Mouse (Mus musculus) cerebellum, adult 2 months (tissue): Measurements from ENCODE around the gene Hivep2. TPM values are rescaled to one million over a fixed set of nuclear protein-coding genes. Genes with fewer than 3 reads are reported as not detected.

Experiments used
- DNase-seq, 2 experiments: peaks; one replicate each; pipeline ENCODE4 v3.0.0; 2021
- H3K27ac ChIP-seq: fragments of 200-500 bp; 2 replicates; pipeline ENCODE4 v1.5.1; 2012; ENCODE audit warnings: low read length, control low read depth, inconsistent platforms; ENCODE audit not compliant: insufficient read depth
- H3K27me3 ChIP-seq: fragments of 200-500 bp; 2 replicates; pipeline ENCODE4 v1.6.1; 2012; ENCODE audit warnings: inconsistent platforms, mild to moderate bottlenecking, low read length, moderate library complexity; ENCODE audit not compliant: control insufficient read depth, insufficient read depth
- H3K4me1 ChIP-seq: fragments of 200-500 bp; 2 replicates; pipeline ENCODE4 v1.6.1; 2011; ENCODE audit warnings: low read length; ENCODE audit not compliant: control insufficient read depth, insufficient read depth
- H3K4me3 ChIP-seq: fragments of 200-500 bp; replicated peaks from 2 replicates; pipeline ENCODE3; 2011; ENCODE audit warnings: mild to moderate bottlenecking, low read depth, low read length, control low read depth; ENCODE audit not compliant: insufficient read depth
- CTCF ChIP-seq: fragments of 200-500 bp; IDR thresholded peaks from 2 replicates; pipeline ENCODE4 v1.5.1; 2011; ENCODE audit warnings: low read depth, mild to moderate bottlenecking, control low read depth, low read length, moderate library complexity, borderline replicate concordance; ENCODE audit not compliant: insufficient read depth
- POLR2A ChIP-seq: fragments of 200-500 bp; IDR thresholded peaks from 2 replicates; pipeline ENCODE4 v1.6.1; 2011; ENCODE audit warnings: low read length, control low read depth, borderline replicate concordance; ENCODE audit not compliant: insufficient read depth
- WGBS: fragments of 180-500 bp; shearing (Covaris S2); methylation state at CpG from one replicate; pipeline ENCODE4 v1.1.7; 2018; 5-methylcytosine and 5-hydroxymethylcytosine counted together
- polyA plus RNA-seq: library from polyadenylated mRNA; depleted of rRNA; stranded (reverse); fragments of >200 nt; gene quantifications from 2 replicates; pipeline ENCODE4 v1.2.3, GENCODE M21; 2012

Hivep2 gene
- polyA plus RNA-seq, 1 experiment: 55.2 TPM

- TF ChIP-seq POLR2A (no peak), CTCF (no peak)
- peaks cover 23% of the 10 kb centered on the region; the same call in 1 of the 2 replicates for H3K4me1 ChIP-seq
- 6% methylated on average over 12 of the region's 12 CpGs for WGBS
- peak overlapping the region; percentile 52 for H3K27ac ChIP-seq
- H3K4me3 ChIP-seq: peak overlapping the region; percentile 44
- DNase-seq: peak; percentile 42 to 56
- no peaks in the 10 kb centered on the region for H3K27me3 ChIP-seq
Observed at GRCm38 (mm10) chr10:14017822-14018364, 52.0 kb downstream of the Hivep2 start.

GRCm38 (mm10) chr10:14018672-14019071, 52.8 kb downstream of the Hivep2 start:
- no peak for DNase-seq
- H3K4me3 ChIP-seq: no peak overlapping the region
- no peak for TF ChIP-seq POLR2A
- no peak for TF ChIP-seq CTCF
- peaks cover 23% of the 10 kb centered on the region; the same call in 1 of the 2 replicates for H3K4me1 ChIP-seq
- 61% methylated on average over 7 of the region's 7 CpGs for WGBS
- H3K27ac ChIP-seq: no peak overlapping the region
- H3K27me3 ChIP-seq: no peaks in the 10 kb centered on the region

GRCm38 (mm10) chr10:14019198-14019597, 53.3 kb downstream of the Hivep2 start:
- TF ChIP-seq CTCF (no peak), POLR2A (no peak)
- DNase-seq: no peak
- Histone ChIP-seq H3K27me3 (no peaks in the 10 kb centered on the region), H3K4me3 (no peak overlapping the region), H3K27ac (no peak overlapping the region), H3K4me1 (peaks cover 23% of the 10 kb centered on the region; the same call in 1 of the 2 replicates)
- 28% methylated on average over 3 of the region's 3 CpGs for WGBS

GRCm38 (mm10) chr10:14020253-14020652, 54.4 kb downstream of the Hivep2 start:
- TF ChIP-seq POLR2A (no peak), CTCF (no peak)
- H3K4me1 ChIP-seq: peaks cover 28% of the 10 kb centered on the region
- H3K4me3 ChIP-seq: no peak overlapping the region
- 53% methylated on average over 7 of the region's 7 CpGs for WGBS
- no peak overlapping the region for H3K27ac ChIP-seq
- H3K27me3 ChIP-seq: no peaks in the 10 kb centered on the region
- DNase-seq: no peak

- H3K4me3 ChIP-seq: no peak overlapping the region
- H3K27me3 ChIP-seq: no peaks in the 10 kb centered on the region
- H3K4me1 ChIP-seq: peaks cover 11% of the 10 kb centered on the region
- TF ChIP-seq POLR2A (no peak), CTCF (no peak)
- 37% methylated on average over 7 of the region's 7 CpGs for WGBS
- no peak for DNase-seq
- H3K27ac ChIP-seq: no peak overlapping the region
Observed at GRCm38 (mm10) chr10:14024971-14025370, 59.1 kb downstream of the Hivep2 start.

- WGBS: 69% methylated on average over 1 of the region's 1 CpGs
- TF ChIP-seq CTCF (no peak), POLR2A (no peak)
- Histone ChIP-seq H3K27ac (no peak overlapping the region), H3K4me1 (peaks cover 12% of the 10 kb centered on the region), H3K27me3 (no peaks in the 10 kb centered on the region), H3K4me3 (no peak overlapping the region)
- no peak for DNase-seq
Observed at GRCm38 (mm10) chr10:14027751-14028150, 61.9 kb downstream of the Hivep2 start.

- peak in 1 of 2 experiments; percentile 70 for DNase-seq
- WGBS: 40% methylated on average over 7 of the region's 7 CpGs
- Histone ChIP-seq H3K27ac (no peak overlapping the region; the same call in 1 of the 2 replicates), H3K4me1 (peaks cover 16% of the 10 kb centered on the region), H3K27me3 (no peaks in the 10 kb centered on the region), H3K4me3 (no peak overlapping the region)
- no peak for TF ChIP-seq POLR2A
- TF ChIP-seq CTCF: no peak
Observed at GRCm38 (mm10) chr10:14028956-14029355, 63.1 kb downstream of the Hivep2 start.

GRCm38 (mm10) chr10:14030458-14031035, 64.7 kb downstream of the Hivep2 start:
- Histone ChIP-seq H3K4me3 (no peak overlapping the region), H3K27me3 (no peaks in the 10 kb centered on the region), H3K4me1 (peaks cover 12% of the 10 kb centered on the region), H3K27ac (no peak overlapping the region)
- TF ChIP-seq POLR2A (no peak), CTCF (no peak)
- WGBS: 90% methylated on average over 14 of the region's 14 CpGs
- no peak for DNase-seq
